Mouse (Mus musculus) brain, adult 2 months (tissue): ENCODE data around the gene Patz1.

Experiments used
- DNase-seq: peaks from one replicate; pipeline ENCODE4 v3.0.0; 2011; ENCODE audit warnings: low read depth, low spot score

Gene Patz1

GRCm38 (mm10) chr11:3288521-3289301 is at the start of gene Patz1:
Gene Patz1 (plus strand): TSS chr11:3288874.
- DNase-seq = peak; percentile 84

GRCm38 (mm10) chr11:3242395-3242794 is 46.3 kb upstream of the Patz1 start:
- DNase-seq = no peak

- peak; percentile 32 for DNase-seq
Measured at GRCm38 (mm10) chr11:3243771-3244170, 44.9 kb upstream of the Patz1 start.

- peak; percentile 56 for DNase-seq
Measured at GRCm38 (mm10) chr11:3247387-3247786, 41.3 kb upstream of the Patz1 start.

- no peak for DNase-seq
Measured at GRCm38 (mm10) chr11:3259537-3259936, 29.1 kb upstream of the Patz1 start.

GRCm38 (mm10) chr11:3265291-3266078 is 23.2 kb upstream of the Patz1 start:
- no peak for DNase-seq

GRCm38 (mm10) chr11:3266079-3266685 is 22.5 kb upstream of the Patz1 start, which contains the start of gene Drg1:
Gene Drg1 (minus strand): TSS chr11:3266415.
- DNase-seq = peak; percentile 98

- DNase-seq = no peak
Measured at GRCm38 (mm10) chr11:3267133-3267532, 21.5 kb upstream of the Patz1 start.

- no peak for DNase-seq
Measured at GRCm38 (mm10) chr11:3269241-3269640, 19.4 kb upstream of the Patz1 start.

GRCm38 (mm10) chr11:3278351-3278750 is 10.3 kb upstream of the Patz1 start:
- DNase-seq = no peak

GRCm38 (mm10) chr11:3279729-3280128 is 8.9 kb upstream of the Patz1 start:
- DNase-seq = no peak

GRCm38 (mm10) chr11:3282887-3283286 is 5.8 kb upstream of the Patz1 start:
- DNase-seq = no peak

GRCm38 (mm10) chr11:3283645-3284044 is 5.0 kb upstream of the Patz1 start:
- DNase-seq = no peak

- no peak for DNase-seq
Measured at GRCm38 (mm10) chr11:3285940-3286339, 2.7 kb upstream of the Patz1 start.

GRCm38 (mm10) chr11:3287131-3287530 is 1.5 kb upstream of the Patz1 start:
- peak; percentile 88 for DNase-seq

- DNase-seq = no peak
Measured at GRCm38 (mm10) chr11:3287921-3288320, 753 bp upstream of the Patz1 start.

GRCm38 (mm10) chr11:3289302-3289802 is 678 bp downstream of the Patz1 start:
- DNase-seq = peak; percentile 94

GRCm38 (mm10) chr11:3289803-3290639 is 1.3 kb downstream of the Patz1 start:
- peak; percentile 94 for DNase-seq

GRCm38 (mm10) chr11:3290640-3291310 is 2.1 kb downstream of the Patz1 start:
- DNase-seq = peak; percentile 79

- no peak for DNase-seq
Measured at GRCm38 (mm10) chr11:3291311-3292061, 2.8 kb downstream of the Patz1 start.
